Mouse (Mus musculus) stomach, embryonic 14.5 days (tissue): ENCODE data around the gene Ell2. TPM values are rescaled to one million over a fixed set of nuclear protein-coding genes. Genes with fewer than 3 reads are reported as not detected.

Experiments
- ATAC-seq: fragments of 200-750 bp; cut with Nextera tagmentation; 2 replicates; pipeline ENCODE4 v1.8.0; 2017; ENCODE audit warnings: low read depth, moderate TSS enrichment; ENCODE audit not compliant: insufficient number of reproducible peaks, insufficient read depth, low FRiP score
- H3K27ac ChIP-seq: fragments of 300-500 bp; sonication (generic); 2 replicates; pipeline ENCODE4 v1.5.1; 2014; ENCODE audit warnings: mild to moderate bottlenecking, low read length, moderate library complexity, mixed read lengths
- H3K27me3 ChIP-seq: fragments of 300-500 bp; sonication (generic); 2 replicates; pipeline ENCODE4 v1.6.1; 2014; ENCODE audit warnings: low read length, control low read depth, mixed read lengths; ENCODE audit not compliant: control insufficient read depth, insufficient read depth
- H3K36me3 ChIP-seq: fragments of 300-500 bp; sonication (generic); 2 replicates; pipeline ENCODE4 v1.6.1; 2014; ENCODE audit warnings: mild to moderate bottlenecking, control low read depth, low read length, moderate library complexity, mixed read lengths; ENCODE audit not compliant: control insufficient read depth, insufficient read depth
- H3K4me1 ChIP-seq: fragments of 300-500 bp; sonication (generic); 2 replicates; pipeline ENCODE4 v1.6.1; 2014; ENCODE audit warnings: low read length, control low read depth, mixed read lengths; ENCODE audit not compliant: control insufficient read depth, insufficient read depth
- H3K4me2 ChIP-seq: fragments of 300-500 bp; sonication (generic); replicated peaks from 2 replicates; pipeline ENCODE4 v1.6.1; 2014; ENCODE audit warnings: low read depth, low read length, control low read depth
- H3K4me3 ChIP-seq: fragments of 300-500 bp; sonication (generic); 2 replicates; pipeline ENCODE4 v1.5.1; 2014; ENCODE audit warnings: low read depth, low read length, control low read depth
- H3K9ac ChIP-seq: fragments of 300-500 bp; sonication (generic); replicated peaks from 2 replicates; pipeline ENCODE4 v1.6.1; 2014; ENCODE audit warnings: low read depth, mild to moderate bottlenecking, control low read depth, low read length, moderate library complexity, mixed read lengths
- H3K9me3 ChIP-seq: fragments of 300-500 bp; sonication (generic); 2 replicates; pipeline ENCODE4 v1.6.1; 2016; ENCODE audit warnings: low read depth, low read length, control low read depth; ENCODE audit not compliant: control insufficient read depth
- WGBS: fragments of 180-500 bp; shearing (Covaris S2); extraction: QIAGEN DNeasy Blood & Tissue Kit; methylation state at CpG from one replicate; pipeline ENCODE4 v1.1.7; 2014; 5-methylcytosine and 5-hydroxymethylcytosine counted together
- polyA plus RNA-seq: library from polyadenylated mRNA; unstranded; fragments of >200 nt; fragmentation: Nextera tagmentation; extraction: Ambion mirVana; gene quantifications from 2 replicates; pipeline ENCODE4 v1.2.1, GENCODE M21; 2014

The Ell2 gene
- polyA plus RNA-seq, 1 experiment from 2014 or later: 11.2 TPM

GRCm38 (mm10) chr13:75737991-75738390 is 31.4 kb downstream of the Ell2 start:
- H3K9ac ChIP-seq: no peak overlapping the region
- WGBS: 43% methylated on average over 7 of the region's 7 CpGs
- no peak overlapping the region for H3K4me2 ChIP-seq
- H3K4me1 ChIP-seq: peaks cover 7% of the 10 kb centered on the region; the same call in 1 of the 2 replicates
- H3K36me3 ChIP-seq: no peaks in the 10 kb centered on the region
- no peak for ATAC-seq
- H3K27me3 ChIP-seq: no peaks in the 10 kb centered on the region
- no peaks in the 10 kb centered on the region for H3K9me3 ChIP-seq
- H3K4me3 ChIP-seq: no peak overlapping the region
- H3K27ac ChIP-seq: no peak overlapping the region

GRCm38 (mm10) chr13:75738536-75738935 is 32.0 kb downstream of the Ell2 start:
- Histone ChIP-seq H3K27ac (no peak overlapping the region), H3K4me1 (peaks cover 7% of the 10 kb centered on the region; the same call in 1 of the 2 replicates), H3K4me3 (no peak overlapping the region), H3K4me2 (no peak overlapping the region), H3K9ac (no peak overlapping the region), H3K27me3 (no peaks in the 10 kb centered on the region), H3K9me3 (no peaks in the 10 kb centered on the region), H3K36me3 (no peaks in the 10 kb centered on the region)
- 31% methylated on average over 6 of the region's 6 CpGs for WGBS
- no peak for ATAC-seq

- Histone ChIP-seq H3K4me3 (no peak overlapping the region), H3K9me3 (no peaks in the 10 kb centered on the region), H3K4me1 (peaks cover 7% of the 10 kb centered on the region; the same call in 1 of the 2 replicates), H3K9ac (no peak overlapping the region), H3K27ac (no peak overlapping the region), H3K27me3 (no peaks in the 10 kb centered on the region), H3K4me2 (no peak overlapping the region), H3K36me3 (no peaks in the 10 kb centered on the region)
- peak; percentile 23; the same call in 1 of the 2 replicates for ATAC-seq
- 52% methylated on average over 3 of the region's 3 CpGs for WGBS
These were observed 32.4 kb downstream of the Ell2 start for GRCm38 (mm10) chr13:75738957-75739356.

GRCm38 (mm10) chr13:75740018-75740417 is 33.5 kb downstream of the Ell2 start:
- 44% methylated on average over 3 of the region's 3 CpGs for WGBS
- Histone ChIP-seq H3K36me3 (no peaks in the 10 kb centered on the region), H3K4me2 (no peak overlapping the region), H3K9ac (no peak overlapping the region), H3K9me3 (no peaks in the 10 kb centered on the region), H3K4me3 (no peak overlapping the region), H3K27ac (no peak overlapping the region), H3K27me3 (no peaks in the 10 kb centered on the region), H3K4me1 (peaks cover 7% of the 10 kb centered on the region; the same call in 1 of the 2 replicates)
- no peak for ATAC-seq

GRCm38 (mm10) chr13:75741119-75741518 is 34.6 kb downstream of the Ell2 start:
- H3K4me1 ChIP-seq: peaks cover 7% of the 10 kb centered on the region; the same call in 1 of the 2 replicates
- 81% methylated on average over 3 of the region's 3 CpGs for WGBS
- no peak for ATAC-seq
- no peaks in the 10 kb centered on the region for H3K36me3 ChIP-seq
- H3K27me3 ChIP-seq: no peaks in the 10 kb centered on the region
- no peak overlapping the region for H3K4me3 ChIP-seq
- no peaks in the 10 kb centered on the region for H3K9me3 ChIP-seq
- no peak overlapping the region for H3K9ac ChIP-seq
- H3K4me2 ChIP-seq: no peak overlapping the region
- no peak overlapping the region for H3K27ac ChIP-seq

- Histone ChIP-seq H3K27ac (no peak overlapping the region), H3K4me2 (no peak overlapping the region), H3K36me3 (no peaks in the 10 kb centered on the region), H3K4me1 (peaks cover 7% of the 10 kb centered on the region; the same call in 1 of the 2 replicates), H3K4me3 (no peak overlapping the region), H3K9ac (no peak overlapping the region), H3K9me3 (no peaks in the 10 kb centered on the region), H3K27me3 (no peaks in the 10 kb centered on the region)
- no peak for ATAC-seq
- 63% methylated on average over 12 of the region's 12 CpGs for WGBS
These were observed 35.5 kb downstream of the Ell2 start for GRCm38 (mm10) chr13:75741736-75742729.

- no peaks in the 10 kb centered on the region for H3K36me3 ChIP-seq
- no peak overlapping the region for H3K9ac ChIP-seq
- ATAC-seq: no peak
- H3K4me1 ChIP-seq: peaks cover 7% of the 10 kb centered on the region; the same call in 1 of the 2 replicates
- no peak overlapping the region for H3K4me3 ChIP-seq
- no peaks in the 10 kb centered on the region for H3K9me3 ChIP-seq
- no peaks in the 10 kb centered on the region for H3K27me3 ChIP-seq
- no peak overlapping the region for H3K27ac ChIP-seq
- 93% methylated on average over 3 of the region's 3 CpGs for WGBS
- H3K4me2 ChIP-seq: no peak overlapping the region
These were observed 36.4 kb downstream of the Ell2 start for GRCm38 (mm10) chr13:75742970-75743369.

- 90% methylated on average over 4 of the region's 4 CpGs for WGBS
- H3K27ac ChIP-seq: no peak overlapping the region
- no peaks in the 10 kb centered on the region for H3K9me3 ChIP-seq
- no peak overlapping the region for H3K4me2 ChIP-seq
- H3K4me3 ChIP-seq: no peak overlapping the region
- no peak overlapping the region for H3K9ac ChIP-seq
- H3K4me1 ChIP-seq: peaks cover 5% of the 10 kb centered on the region; the same call in 1 of the 2 replicates
- no peak for ATAC-seq
- no peaks in the 10 kb centered on the region for H3K36me3 ChIP-seq
- H3K27me3 ChIP-seq: no peaks in the 10 kb centered on the region
These were observed 37.5 kb downstream of the Ell2 start for GRCm38 (mm10) chr13:75744065-75744464.
